Mouse (Mus musculus) liver, postnatal 0 days (tissue): ENCODE measurements around the gene Chad. TPM values are rescaled to one million over a fixed set of nuclear protein-coding genes. Genes with fewer than 3 reads are reported as not detected.

ENCODE experiments used
- ATAC-seq: fragments of 200-750 bp; cut with Nextera tagmentation; 2 replicates; pipeline ENCODE4 v1.8.0; 2017; ENCODE audit warnings: mild to moderate bottlenecking, moderate library complexity
- DNase-seq: peaks from one replicate; pipeline ENCODE4 v3.0.0-alpha.2; 2016
- H3K27ac ChIP-seq: fragments of 300-500 bp; sonication (generic); 2 replicates; pipeline ENCODE4 v1.5.1; 2014; ENCODE audit warnings: antibody characterized with exemption, moderate library complexity, mild to moderate bottlenecking, low read depth
- H3K27me3 ChIP-seq: fragments of 300-500 bp; sonication (generic); 2 replicates; pipeline ENCODE4 v1.6.1; 2014; ENCODE audit warnings: low read length, control low read depth, mixed read lengths; ENCODE audit not compliant: insufficient read depth
- H3K36me3 ChIP-seq: fragments of 300-500 bp; sonication (generic); replicated peaks from 2 replicates; pipeline ENCODE4 v1.6.1; 2014; ENCODE audit warnings: mild to moderate bottlenecking, control low read depth, low read length, moderate library complexity, mixed read lengths; ENCODE audit not compliant: insufficient read depth
- H3K4me1 ChIP-seq: fragments of 300-500 bp; sonication (generic); 2 replicates; pipeline ENCODE4 v1.6.1; 2014; ENCODE audit warnings: antibody characterized with exemption, mild to moderate bottlenecking, control low read depth; ENCODE audit not compliant: insufficient read depth
- H3K4me2 ChIP-seq: fragments of 300-500 bp; sonication (generic); 2 replicates; pipeline ENCODE4 v1.6.1; 2014; ENCODE audit warnings: low read depth, mild to moderate bottlenecking, low read length, moderate library complexity, mixed read lengths
- H3K4me3 ChIP-seq: fragments of 300-500 bp; sonication (generic); 2 replicates; pipeline ENCODE4 v1.5.1; 2014; ENCODE audit warnings: low read depth, low read length
- H3K9ac ChIP-seq: fragments of 300-500 bp; sonication (generic); replicated peaks from 2 replicates; pipeline ENCODE4 v1.6.1; 2014; ENCODE audit warnings: mild to moderate bottlenecking, moderate library complexity
- H3K9me3 ChIP-seq: fragments of 300-500 bp; sonication (generic); 2 replicates; pipeline ENCODE4 v1.6.1; 2016; ENCODE audit warnings: mild to moderate bottlenecking, control low read depth, low read length, mixed read lengths
- CTCF ChIP-seq: sonication (generic); IDR thresholded peaks from 2 replicates; pipeline ENCODE4 v1.5.1; 2016; ENCODE audit warnings: antibody characterized with exemption, low read depth
- EP300 ChIP-seq: IDR thresholded peaks from 2 replicates; pipeline ENCODE4 v1.6.1; 2016; ENCODE audit warnings: antibody characterized with exemption, low read depth, mild to moderate bottlenecking
- WGBS: fragments of 180-500 bp; shearing (Covaris S2); extraction: QIAGEN DNeasy Blood & Tissue Kit; methylation state at CpG from one replicate; pipeline ENCODE4 v1.1.7; 2014; ENCODE audit not compliant: insufficient replicate concordance; 5-methylcytosine and 5-hydroxymethylcytosine counted together
- polyA plus RNA-seq: library from polyadenylated mRNA; unstranded; fragments of >200 nt; fragmentation: Nextera tagmentation; extraction: Ambion mirVana; gene quantifications from 2 replicates; pipeline ENCODE4 v1.2.1, GENCODE M21; 2015

Gene Chad
- polyA plus RNA-seq, 1 experiment from 2014 or later = 0.14 TPM

- DNase-seq = no peak
- Histone ChIP-seq H3K27ac (no peak overlapping the region), H3K9ac (no peak overlapping the region), H3K4me1 (peaks cover 10% of the 10 kb centered on the region), H3K4me3 (no peak overlapping the region), H3K9me3 (no peaks in the 10 kb centered on the region), H3K27me3 (no peaks in the 10 kb centered on the region), H3K4me2 (no peak overlapping the region), H3K36me3 (no peaks in the 10 kb centered on the region)
- no peak for TF ChIP-seq EP300
- no peak for TF ChIP-seq CTCF
- no peak for ATAC-seq
- 87% methylated on average over 6 of the region's 6 CpGs for WGBS
Measured at GRCm38 (mm10) chr11:94547271-94547670, 17.6 kb upstream of the Chad start.

GRCm38 (mm10) chr11:94548041-94548784, 16.6 kb upstream of the Chad start:
- peak overlapping the region; percentile 81; the same call in 1 of the 2 replicates for H3K27ac ChIP-seq
- H3K9ac ChIP-seq = peak overlapping the region; percentile 69
- H3K9me3 ChIP-seq = no peaks in the 10 kb centered on the region
- peak overlapping the region; percentile 88 for H3K4me2 ChIP-seq
- no peaks in the 10 kb centered on the region for H3K36me3 ChIP-seq
- peak; percentile 40 for ATAC-seq
- H3K4me3 ChIP-seq = peak overlapping the region; percentile 65
- WGBS = 7% methylated on average over 24 of the region's 24 CpGs
- peaks cover 10% of the 10 kb centered on the region for H3K4me1 ChIP-seq
- peak; percentile 48 for DNase-seq
- no peaks in the 10 kb centered on the region for H3K27me3 ChIP-seq
- no peak for TF ChIP-seq EP300
- TF ChIP-seq CTCF = no peak

GRCm38 (mm10) chr11:94548888-94549690, 15.8 kb upstream of the Chad start, which contains the start of gene Rsad1:
Gene Rsad1 (minus strand): TSS chr11:94549255.
- Histone ChIP-seq H3K9ac (peak within 1 kb of the TSS; percentile 69), H3K27ac (peak within 1 kb of the TSS; percentile 81), H3K4me3 (peak within 1 kb of the TSS; percentile 65), H3K4me2 (peak within 1 kb of the TSS; percentile 88), H3K4me1 (peaks cover 10% of the 10 kb centered on the region), H3K9me3 (no peaks in the 10 kb centered on the region), H3K36me3 (no peaks in the 10 kb centered on the region), H3K27me3 (no peaks in the 10 kb centered on the region)
- peak; percentile 94 for DNase-seq
- ATAC-seq = peak; percentile 87
- 2% methylated on average over 47 of the region's 49 CpGs for WGBS
- TF ChIP-seq EP300 (no peak), CTCF (peak; percentile 95)

- H3K4me3 ChIP-seq = no peak overlapping the region; the same call in 1 of the 2 replicates
- ATAC-seq (no peak), DNase-seq (no peak)
- WGBS = 38% methylated on average over 10 of the region's 10 CpGs
- peak overlapping the region; percentile 88 for H3K4me2 ChIP-seq
- peaks cover 10% of the 10 kb centered on the region for H3K4me1 ChIP-seq
- H3K36me3 ChIP-seq = no peaks in the 10 kb centered on the region
- no peak overlapping the region; the same call in 1 of the 2 replicates for H3K9ac ChIP-seq
- no peaks in the 10 kb centered on the region for H3K9me3 ChIP-seq
- TF ChIP-seq EP300 = no peak
- peak overlapping the region; percentile 81; the same call in 1 of the 2 replicates for H3K27ac ChIP-seq
- H3K27me3 ChIP-seq = no peaks in the 10 kb centered on the region
Measured at GRCm38 (mm10) chr11:94549691-94550441, 15.0 kb upstream of the Chad start.

GRCm38 (mm10) chr11:94550442-94550744, 14.5 kb upstream of the Chad start:
- TF ChIP-seq CTCF = no peak
- TF ChIP-seq EP300 = no peak
- peaks cover 10% of the 10 kb centered on the region for H3K4me1 ChIP-seq
- H3K36me3 ChIP-seq = no peaks in the 10 kb centered on the region
- DNase-seq (no peak), ATAC-seq (no peak)
- 50% methylated on average over 5 of the region's 5 CpGs for WGBS
- no peak overlapping the region for H3K4me2 ChIP-seq
- no peak overlapping the region for H3K4me3 ChIP-seq
- H3K27me3 ChIP-seq = no peaks in the 10 kb centered on the region
- H3K9ac ChIP-seq = no peak overlapping the region
- H3K27ac ChIP-seq = peak overlapping the region; percentile 12; the same call in 1 of the 2 replicates
- no peaks in the 10 kb centered on the region for H3K9me3 ChIP-seq

GRCm38 (mm10) chr11:94558226-94558625, 6.6 kb upstream of the Chad start:
- Histone ChIP-seq H3K4me2 (no peak overlapping the region), H3K36me3 (no peaks in the 10 kb centered on the region), H3K4me1 (no peaks in the 10 kb centered on the region), H3K9me3 (no peaks in the 10 kb centered on the region), H3K4me3 (no peak overlapping the region), H3K27me3 (no peaks in the 10 kb centered on the region), H3K9ac (no peak overlapping the region), H3K27ac (no peak overlapping the region)
- no peak for TF ChIP-seq CTCF
- no peak for TF ChIP-seq EP300
- ATAC-seq = no peak
- no peak for DNase-seq
- 72% methylated on average over 3 of the region's 3 CpGs for WGBS
